Mouse (Mus musculus) spleen, postnatal 0 days (tissue): ENCODE results near the gene Pfkp. TPM values are rescaled to one million over a fixed set of nuclear protein-coding genes. Genes with fewer than 3 reads are reported as not detected.

Experiments
- polyA plus RNA-seq: library from polyadenylated mRNA; unstranded; fragments of >200 nt; fragmentation: Nextera tagmentation; extraction: Ambion mirVana; gene quantifications from 2 replicates; pipeline ENCODE4 v1.2.1, GENCODE M21; 2015

Gene Pfkp
- 10.5 and 12.7 TPM in 2 replicates for polyA plus RNA-seq

GRCm38 (mm10) chr13:6648669-6649233 is at the start of gene Pfkp:
Gene Pfkp, minus strand, starts transcription at chr13:6648777.

Other genes with a start within 250 kb of the Pfkp start
- 60.4 and 64.3 TPM in 2 replicates for gene Pitrm1, start 100.6 kb downstream of the Pfkp start, polyA plus RNA-seq